In genomic region chr4:40144543-40144942, GRCm38 (mm10) we compare ENCODE assay signal across 8 mouse cellular contexts. TPM values are rescaled to one million over a fixed set of nuclear protein-coding genes. Genes with fewer than 3 reads are reported as not detected.
DNase-seq lines count a peak whose midpoint lies in the region; ATAC-seq lines count a peak whose summit lies in the region.

No protein-coding gene starts in this region.

- H3K4me3 ChIP-seq in heart, embryonic 11.5 days (ENCODE audit: low read depth, low read length): peak overlapping the region; percentile 76
- peak overlapping the region; percentile 87 for H3K4me3 ChIP-seq in embryonic facial prominence, embryonic 10.5 days
- H3K4me3 ChIP-seq in intestine, embryonic 15.5 days (replicated peaks): peak overlapping the region; percentile 80

- no peak for DNase-seq in heart, postnatal 14 days
- DNase-seq in embryonic facial prominence, embryonic 10.5 days (ENCODE audit: low spot score): no peak
- peak; percentile 15 for DNase-seq in naive thymus-derived CD4-positive, alpha-beta T cell, adult 2 months (ENCODE audit: low read depth)
- no peak for DNase-seq in right cerebral cortex, postnatal 36 days (ENCODE audit: low spot score in 2 of 2)
- no peak for DNase-seq in adrenal gland, adult 2 months

- H3K4me1 ChIP-seq in heart, embryonic 11.5 days (ENCODE audit: control insufficient read depth, insufficient read depth, low read length): peaks cover 8% of the 10 kb centered on the region
- peaks cover 23% of the 10 kb centered on the region for H3K4me1 ChIP-seq in embryonic facial prominence, embryonic 10.5 days
- H3K4me1 ChIP-seq in intestine, embryonic 15.5 days (replicated peaks): peaks cover 13% of the 10 kb centered on the region

- no peak overlapping the region for H3K9ac ChIP-seq in heart, embryonic 11.5 days (ENCODE audit: low read depth, low read length)
- H3K9ac ChIP-seq in intestine, embryonic 15.5 days: no peak overlapping the region

- 24% methylated on average over 1 of the region's 1 CpGs for WGBS in heart, embryonic 11.5 days (ENCODE audit: insufficient replicate concordance)
- 30% methylated on average over 1 of the region's 1 CpGs for WGBS in embryonic facial prominence, embryonic 10.5 days
- WGBS in intestine, embryonic 15.5 days: 41% methylated on average over 1 of the region's 1 CpGs

- H3K27me3 ChIP-seq in heart, embryonic 11.5 days (ENCODE audit: control insufficient read depth, insufficient read depth, low read length): no peaks in the 10 kb centered on the region
- no peaks in the 10 kb centered on the region for H3K27me3 ChIP-seq in embryonic facial prominence, embryonic 10.5 days (replicated peaks; ENCODE audit: low read depth, poor library complexity, severe bottlenecking)
- H3K27me3 ChIP-seq in intestine, embryonic 15.5 days (replicated peaks): no peaks in the 10 kb centered on the region

- H3K4me2 ChIP-seq in heart, embryonic 11.5 days: peak overlapping the region; percentile 83
- peak overlapping the region; percentile 78 for H3K4me2 ChIP-seq in intestine, embryonic 15.5 days (replicated peaks)

- intact Hi-C loops in heart, postnatal 14 days (cut with DNase I): no loop called here

- no peaks in the 10 kb centered on the region for H3K36me3 ChIP-seq in heart, embryonic 11.5 days (ENCODE audit: control insufficient read depth, insufficient read depth, low read length)
- no peaks in the 10 kb centered on the region for H3K36me3 ChIP-seq in embryonic facial prominence, embryonic 10.5 days (replicated peaks)
- H3K36me3 ChIP-seq in intestine, embryonic 15.5 days: no peaks in the 10 kb centered on the region

- no peak for ATAC-seq in heart, embryonic 11.5 days (replicated peaks; ENCODE audit: insufficient number of reproducible peaks, low FRiP score, low TSS enrichment)
- no peak for ATAC-seq in intestine, embryonic 15.5 days
- no peak for ATAC-seq in monocyte, adult 5-6 weeks (replicated peaks; ENCODE audit: insufficient number of reproducible peaks, low FRiP score, low TSS enrichment, poor library complexity, severe bottlenecking)

- H3K9me3 ChIP-seq in heart, embryonic 11.5 days (replicated peaks; ENCODE audit: control insufficient read depth, low read length): no peaks in the 10 kb centered on the region
- H3K9me3 ChIP-seq in embryonic facial prominence, embryonic 10.5 days: no peaks in the 10 kb centered on the region
- no peaks in the 10 kb centered on the region for H3K9me3 ChIP-seq in intestine, embryonic 15.5 days

- H3K27ac ChIP-seq in heart, embryonic 11.5 days (ENCODE audit: low read depth, low read length): no peak overlapping the region
- H3K27ac ChIP-seq in embryonic facial prominence, embryonic 10.5 days (replicated peaks): no peak overlapping the region
- no peak overlapping the region for H3K27ac ChIP-seq in intestine, embryonic 15.5 days

RNA-seq across cellular contexts. Expression of gene Aco1, which starts 1.7 kb away (rescaled TPM):
- polyA plus RNA-seq in heart, embryonic 11.5 days (2014; fragmentation: Nextera tagmentation; extraction: Ambion mirVana): 32.1 and 33.0 TPM in 2 replicates
- total RNA-seq in heart, postnatal 14 days (2021): 10 to 100 TPM; 35.7 to 37.1 TPM
- 49.8 and 52.4 TPM in 2 replicates for polyA plus RNA-seq in embryonic facial prominence, embryonic 10.5 days (2016; fragmentation: Nextera tagmentation; extraction: Ambion mirVana)
- 66.9 and 68.1 TPM in 2 replicates for polyA plus RNA-seq in intestine, embryonic 15.5 days (2015; fragmentation: Nextera tagmentation; extraction: Ambion mirVana)
- total RNA-seq in monocyte, adult 5-6 weeks (2017): 18.2 to 24.5 TPM (median 20.6 TPM) in 3 replicates
- 100 to 1,000 TPM; 122 to 146 TPM for total RNA-seq in adrenal gland, adult 2 months (2021)
- 43.3 and 51.3 TPM in 2 replicates for polyA plus RNA-seq in adrenal gland, adult 2 months (2012; rRNA removed)
